Mouse (Mus musculus) bone marrow, adult 2 months (tissue): ENCODE data around the gene Ryr3.

ENCODE experiments used
- CTCF ChIP-seq: fragments of 200-500 bp; IDR thresholded peaks from 2 replicates; pipeline ENCODE4 v1.5.1; 2011; ENCODE audit warnings: low read length, control low read depth; ENCODE audit not compliant: control insufficient read depth, insufficient read depth
- POLR2A ChIP-seq: fragments of 200-500 bp; IDR thresholded peaks from 2 replicates; pipeline ENCODE4 v1.6.1; 2011; ENCODE audit warnings: low read depth, mild to moderate bottlenecking, control low read depth, low read length, borderline replicate concordance; ENCODE audit not compliant: control insufficient read depth

- TF ChIP-seq POLR2A (no peak), CTCF (no peak)
These were observed 591.7 kb downstream of the Ryr3 start for GRCm38 (mm10) chr2:112625156-112625555.
